Mouse (Mus musculus) myocyte (in vitro differentiated cells): ENCODE data around the gene Fam173a.

Experiments
- CEBPB ChIP-seq: IDR thresholded peaks from 2 replicates; pipeline ENCODE4 v1.6.1; 2011; ENCODE audit warnings: mild to moderate bottlenecking, moderate library complexity; ENCODE audit not compliant: poor library complexity, insufficient read depth, severe bottlenecking
- E2F4 ChIP-seq: IDR thresholded peaks from one replicate; pipeline ENCODE4 v1.6.1; 2011; ENCODE audit warnings: mild to moderate bottlenecking, control low read depth, moderate library complexity; ENCODE audit not compliant: insufficient read depth
- MAX ChIP-seq: IDR thresholded peaks from one replicate; pipeline ENCODE4 v1.6.1; 2011; ENCODE audit warnings: low read depth, mild to moderate bottlenecking, control low read depth
- MYOG ChIP-seq, 3 experiments: IDR thresholded peaks; one replicate each; pipeline ENCODE4 v1.6.1; 2011; ENCODE audit warnings: control low read depth in 2 of 3, low read depth in 2 of 3, mild to moderate bottlenecking in 2 of 3; ENCODE audit not compliant: insufficient read length in 2 of 3, control insufficient read depth in 1 of 3, insufficient read depth in 1 of 3
- POLR2A ChIP-seq: IDR thresholded peaks from one replicate; pipeline ENCODE4 v1.6.1; 2011; ENCODE audit warnings: low read depth, mild to moderate bottlenecking, control low read depth, moderate library complexity; ENCODE audit not compliant: insufficient read length
- SRF ChIP-seq: IDR thresholded peaks from one replicate; pipeline ENCODE4 v1.6.1; 2011; ENCODE audit warnings: low read depth; ENCODE audit not compliant: control insufficient read depth, insufficient read length
- TCF12 ChIP-seq: IDR thresholded peaks from one replicate; pipeline ENCODE4 v1.6.1; 2011; ENCODE audit warnings: mild to moderate bottlenecking, control low read depth; ENCODE audit not compliant: poor library complexity, insufficient read depth, severe bottlenecking
- USF1 ChIP-seq: IDR thresholded peaks from one replicate; pipeline ENCODE4 v1.6.1; 2011; ENCODE audit warnings: low read depth, mild to moderate bottlenecking, control low read depth, moderate library complexity

GRCm38 (mm10) chr17:25791320-25791842, 1.3 kb downstream of the Fam173a start:
- TF ChIP-seq MYOG (IDR thresholded peaks at IDR 0.05; ENCODE audit: control insufficient read depth in 1 of 3, insufficient read depth in 1 of 3, insufficient read length in 2 of 3, low read depth in 2 of 3) (no peak), USF1 (no peak), CEBPB (no peak), SRF (no peak), POLR2A (no peak), E2F4 (no peak), TCF12 (no peak), MAX (no peak)
